Mouse (Mus musculus) heart, embryonic 13.5 days (tissue): ENCODE data around the gene Pknox2. TPM values are rescaled to one million over a fixed set of nuclear protein-coding genes. Genes with fewer than 3 reads are reported as not detected.

ENCODE experiments used
- ATAC-seq: fragments of 200-750 bp; cut with Nextera tagmentation; 2 replicates; pipeline ENCODE4 v1.8.0; 2017; ENCODE audit warnings: moderate TSS enrichment; ENCODE audit not compliant: insufficient number of reproducible peaks, low FRiP score, low TSS enrichment; ENCODE audit errors: extremely low read depth
- H3K27ac ChIP-seq: fragments of 300-500 bp; sonication (generic); replicated peaks from 2 replicates; pipeline ENCODE4 v1.5.1; 2015; ENCODE audit warnings: moderate library complexity, mild to moderate bottlenecking, inconsistent platforms
- H3K27me3 ChIP-seq: fragments of 300-500 bp; sonication (generic); replicated peaks from 2 replicates; pipeline ENCODE4 v1.6.1; 2015; ENCODE audit warnings: mild to moderate bottlenecking, inconsistent platforms
- H3K36me3 ChIP-seq: fragments of 300-500 bp; sonication (generic); 2 replicates; pipeline ENCODE4 v1.6.1; 2015; ENCODE audit warnings: mild to moderate bottlenecking, inconsistent platforms
- H3K4me1 ChIP-seq: fragments of 300-500 bp; sonication (generic); 2 replicates; pipeline ENCODE4 v1.6.1; 2015; ENCODE audit warnings: inconsistent platforms
- H3K4me2 ChIP-seq: fragments of 300-500 bp; sonication (generic); 2 replicates; pipeline ENCODE4 v1.6.1; 2015; ENCODE audit warnings: inconsistent platforms, mild to moderate bottlenecking, moderate library complexity
- H3K4me3 ChIP-seq: fragments of 300-500 bp; sonication (generic); 2 replicates; pipeline ENCODE4 v1.5.1; 2015; ENCODE audit warnings: moderate library complexity, mild to moderate bottlenecking, inconsistent platforms
- H3K9ac ChIP-seq: fragments of 300-500 bp; sonication (generic); 2 replicates; pipeline ENCODE4 v1.6.1; 2015; ENCODE audit warnings: inconsistent platforms, mild to moderate bottlenecking, moderate library complexity
- H3K9me3 ChIP-seq: fragments of 300-500 bp; sonication (generic); 2 replicates; pipeline ENCODE4 v1.6.1; 2016; ENCODE audit warnings: inconsistent platforms
- WGBS: fragments of 180-500 bp; shearing (Covaris S2); methylation state at CpG from one replicate; pipeline ENCODE4 v1.1.7; 2015; ENCODE audit warnings: mixed read lengths; 5-methylcytosine and 5-hydroxymethylcytosine counted together
- polyA plus RNA-seq: library from polyadenylated mRNA; unstranded; fragments of >200 nt; fragmentation: Nextera tagmentation; extraction: Ambion mirVana; gene quantifications from 2 replicates; pipeline ENCODE4 v1.2.1, GENCODE M21; 2015

Gene Pknox2
- polyA plus RNA-seq, 1 experiment from 2014 or later = 5.7 TPM

- no peak overlapping the region for H3K4me3 ChIP-seq
These were observed 45.9 kb downstream of the Pknox2 start for GRCm38 (mm10) chr9:37101059-37101940.

DNA sequence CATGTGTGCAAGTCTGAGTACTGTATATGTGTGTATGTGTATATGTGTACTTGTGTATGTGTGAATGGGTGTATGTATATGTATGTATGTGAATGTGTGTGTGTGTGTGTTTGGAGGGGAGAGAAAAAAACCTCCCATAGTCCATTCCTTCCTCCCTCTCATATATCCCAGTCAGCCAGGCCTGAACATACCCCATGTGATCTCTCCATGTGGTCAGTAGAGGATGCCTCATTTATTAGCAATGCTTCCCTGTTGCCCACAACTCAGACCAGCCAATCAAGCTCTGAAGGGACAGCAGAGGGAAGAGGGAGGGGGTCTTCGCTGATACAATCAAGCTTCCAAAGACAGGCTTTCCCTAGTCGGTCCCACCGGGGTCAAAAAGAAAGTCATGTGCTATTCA is 47.6 kb downstream of the Pknox2 start:
- Histone ChIP-seq H3K4me1 (peaks cover 25% of the 10 kb centered on the region), H3K4me3 (no peak overlapping the region), H3K9ac (no peak overlapping the region), H3K4me2 (no peak overlapping the region), H3K27ac (no peak overlapping the region), H3K27me3 (no peaks in the 10 kb centered on the region), H3K36me3 (no peaks in the 10 kb centered on the region), H3K9me3 (no peaks in the 10 kb centered on the region)
- WGBS = 65% methylated on average over 3 of the region's 3 CpGs
- ATAC-seq = no peak

More at GRCm38 (mm10) chr9:37101059-37101940, 45.9 kb downstream of the Pknox2 start:
- Histone ChIP-seq H3K9ac (no peak overlapping the region), H3K27me3 (no peaks in the 10 kb centered on the region), H3K27ac (peak overlapping the region; percentile 77), H3K4me2 (no peak overlapping the region), H3K4me1 (peaks cover 25% of the 10 kb centered on the region), H3K36me3 (no peaks in the 10 kb centered on the region), H3K9me3 (no peaks in the 10 kb centered on the region)
- no peak; the same call in 1 of the 2 replicates for ATAC-seq
- WGBS = 49% methylated on average over 11 of the region's 11 CpGs

GRCm38 (mm10) chr9:37098600-37098999 is 48.6 kb downstream of the Pknox2 start:
- H3K4me2 ChIP-seq = no peak overlapping the region
- no peak overlapping the region for H3K9ac ChIP-seq
- H3K36me3 ChIP-seq = no peaks in the 10 kb centered on the region
- no peak overlapping the region for H3K27ac ChIP-seq
- H3K4me3 ChIP-seq = no peak overlapping the region
- whole genome bisulfite sequencing = 84% methylated on average over 3 of the region's 3 CpGs
- H3K4me1 ChIP-seq = peaks cover 25% of the 10 kb centered on the region
- no peaks in the 10 kb centered on the region for H3K27me3 ChIP-seq
- H3K9me3 ChIP-seq = no peaks in the 10 kb centered on the region
- ATAC-seq = no peak

GRCm38 (mm10) chr9:37094230-37094990 is 52.8 kb downstream of the Pknox2 start:
- no peak overlapping the region for H3K4me2 ChIP-seq
- no peak overlapping the region for H3K9ac ChIP-seq
- no peak for ATAC-seq
- peaks cover 10% of the 10 kb centered on the region for H3K4me1 ChIP-seq
- H3K27me3 ChIP-seq = no peaks in the 10 kb centered on the region
- WGBS = 64% methylated on average over 11 of the region's 11 CpGs
- H3K36me3 ChIP-seq = no peaks in the 10 kb centered on the region
- no peak overlapping the region for H3K4me3 ChIP-seq
- no peaks in the 10 kb centered on the region for H3K9me3 ChIP-seq
- H3K27ac ChIP-seq = no peak overlapping the region

GRCm38 (mm10) chr9:37093086-37093485 is 54.1 kb downstream of the Pknox2 start:
- Histone ChIP-seq H3K4me1 (peaks cover 10% of the 10 kb centered on the region), H3K27ac (0 out of 2 replicates have a peak overlapping the region, but pooled peaks have one; percentile 9), H3K9me3 (no peaks in the 10 kb centered on the region), H3K4me3 (no peak overlapping the region), H3K36me3 (no peaks in the 10 kb centered on the region), H3K9ac (no peak overlapping the region), H3K27me3 (no peaks in the 10 kb centered on the region), H3K4me2 (no peak overlapping the region)
- WGBS = 16% methylated on average over 5 of the region's 5 CpGs
- no peak for ATAC-seq

DNA sequence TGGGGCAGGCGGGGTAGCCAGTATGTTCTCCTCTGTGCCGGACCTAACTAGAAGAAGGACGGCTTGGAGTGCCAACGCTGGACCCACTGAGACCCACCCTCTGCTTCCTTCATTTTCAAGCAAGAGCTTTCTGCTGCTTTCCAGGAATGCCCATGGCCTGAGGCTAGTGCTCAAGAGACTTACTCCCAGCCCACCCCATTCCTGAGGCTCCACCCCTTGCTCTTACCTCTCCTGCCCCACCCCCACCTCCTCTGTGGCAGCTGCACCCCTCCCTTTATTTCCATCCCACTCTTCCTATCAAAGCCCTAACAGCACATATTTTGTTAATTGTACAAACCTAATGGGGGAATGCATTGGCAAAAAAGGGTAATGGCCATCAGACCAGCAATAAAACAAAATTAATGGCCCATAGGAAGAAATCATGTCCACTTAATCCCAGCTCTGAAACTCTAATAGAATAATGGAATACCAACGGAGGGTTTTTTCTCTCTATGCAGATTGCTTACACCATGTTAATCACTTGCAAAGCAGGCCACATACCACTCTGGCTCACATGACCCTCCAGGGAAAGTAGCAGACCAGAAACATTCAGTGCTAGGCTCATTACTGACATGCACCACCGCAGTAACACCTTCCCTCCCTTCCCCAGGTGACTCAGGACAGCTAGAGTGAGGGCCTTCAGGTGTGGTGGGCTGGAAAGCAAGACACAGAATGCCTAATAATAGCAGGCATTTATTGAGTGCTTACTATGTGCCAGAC is 57.1 kb downstream of the Pknox2 start:
- Histone ChIP-seq H3K4me3 (no peak overlapping the region), H3K9me3 (no peaks in the 10 kb centered on the region), H3K36me3 (no peaks in the 10 kb centered on the region), H3K27me3 (no peaks in the 10 kb centered on the region), H3K4me1 (peaks cover 23% of the 10 kb centered on the region), H3K9ac (no peak overlapping the region), H3K27ac (no peak overlapping the region), H3K4me2 (no peak overlapping the region)
- 61% methylated on average over 6 of the region's 6 CpGs for WGBS
- no peak for ATAC-seq

DNA sequence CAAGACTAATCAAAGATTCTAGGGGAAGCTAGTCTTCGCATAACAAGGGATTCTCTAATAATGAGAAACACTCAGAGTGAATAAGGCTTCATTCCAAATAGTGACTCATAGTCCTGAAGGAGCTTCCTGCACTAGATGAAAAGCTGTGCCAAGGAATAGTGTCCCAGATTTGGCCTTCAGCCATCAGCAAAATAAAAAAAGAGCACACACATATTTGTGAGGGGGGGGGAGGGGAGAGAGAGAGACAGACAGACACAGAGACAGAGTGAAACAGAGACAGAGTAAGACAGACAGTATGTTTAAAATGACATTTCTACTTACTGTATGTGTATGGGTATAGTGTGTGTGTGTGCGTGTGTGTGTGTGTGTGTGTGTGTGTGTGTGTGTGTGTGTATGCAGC is 61.8 kb downstream of the Pknox2 start:
- no peak for ATAC-seq
- H3K4me3 ChIP-seq = no peak overlapping the region

DNA sequence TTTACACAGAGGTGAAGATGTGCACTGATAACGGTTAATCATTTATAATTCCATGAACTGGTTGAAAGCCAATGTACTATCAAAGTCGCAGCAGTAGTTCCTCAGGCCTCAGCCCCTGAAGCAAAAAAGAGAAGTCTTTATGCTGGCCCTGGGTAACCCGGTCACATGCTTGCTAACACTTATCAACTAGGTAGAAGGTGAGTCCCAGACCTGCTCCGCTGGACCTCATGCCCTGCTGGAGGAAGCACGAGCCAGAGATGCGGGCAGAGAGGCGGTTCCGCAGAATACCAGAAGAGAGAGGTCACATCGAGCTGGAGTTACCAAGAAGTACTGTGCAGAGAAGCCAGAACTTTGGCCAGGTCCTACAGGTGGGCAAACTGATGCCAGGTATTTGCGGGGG is 65.0 kb downstream of the Pknox2 start:
- no peak overlapping the region for H3K27ac ChIP-seq
- no peak overlapping the region for H3K4me3 ChIP-seq
- no peaks in the 10 kb centered on the region for H3K36me3 ChIP-seq
- H3K27me3 ChIP-seq = no peaks in the 10 kb centered on the region
- no peak overlapping the region for H3K4me2 ChIP-seq
- H3K4me1 ChIP-seq = peaks cover 17% of the 10 kb centered on the region
- H3K9me3 ChIP-seq = no peaks in the 10 kb centered on the region
- H3K9ac ChIP-seq = no peak overlapping the region
- 89% methylated on average over 10 of the region's 10 CpGs for WGBS
- no peak for ATAC-seq

More for the DNA sequence above, 61.8 kb downstream of the Pknox2 start:
- Histone ChIP-seq H3K36me3 (no peaks in the 10 kb centered on the region), H3K9me3 (no peaks in the 10 kb centered on the region), H3K27ac (peak overlapping the region; percentile 42; the same call in 1 of the 2 replicates), H3K4me2 (no peak overlapping the region), H3K9ac (no peak overlapping the region), H3K4me1 (peaks cover 20% of the 10 kb centered on the region), H3K27me3 (no peaks in the 10 kb centered on the region)
- 49% methylated on average over 2 of the region's 2 CpGs for WGBS

- Histone ChIP-seq H3K27ac (no peak overlapping the region), H3K36me3 (no peaks in the 10 kb centered on the region), H3K4me1 (peaks cover 17% of the 10 kb centered on the region), H3K4me3 (no peak overlapping the region), H3K9me3 (no peaks in the 10 kb centered on the region), H3K9ac (no peak overlapping the region), H3K27me3 (no peaks in the 10 kb centered on the region), H3K4me2 (no peak overlapping the region)
- 72% methylated on average over 6 of the region's 6 CpGs for WGBS
- ATAC-seq = no peak
These were observed 66.9 kb downstream of the Pknox2 start for GRCm38 (mm10) chr9:37080309-37080708.

DNA sequence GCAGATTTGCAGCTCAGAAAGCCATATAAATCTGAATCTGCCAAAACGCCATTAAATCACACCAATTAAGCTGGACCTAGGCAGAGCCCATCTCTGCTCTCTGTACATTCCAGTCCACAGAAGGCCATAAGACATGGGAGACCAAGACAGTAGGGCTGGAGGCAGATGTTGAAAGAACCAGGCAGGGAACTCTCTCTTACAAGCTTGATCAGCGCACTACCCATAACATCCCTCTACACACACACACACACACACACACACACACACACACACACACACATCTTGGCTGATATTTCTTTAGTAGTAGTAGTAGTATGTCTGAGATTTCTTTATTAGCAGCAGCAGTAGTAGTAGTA is 70.2 kb downstream of the Pknox2 start:
- Histone ChIP-seq H3K9me3 (no peaks in the 10 kb centered on the region), H3K27ac (no peak overlapping the region), H3K27me3 (no peaks in the 10 kb centered on the region), H3K36me3 (no peaks in the 10 kb centered on the region), H3K4me1 (peaks cover 14% of the 10 kb centered on the region), H3K4me2 (no peak overlapping the region), H3K4me3 (no peak overlapping the region), H3K9ac (no peak overlapping the region)
- ATAC-seq = no peak
- 63% methylated on average over 2 of the region's 2 CpGs for WGBS

GRCm38 (mm10) chr9:37076386-37077062 is 70.7 kb downstream of the Pknox2 start:
- H3K4me2 ChIP-seq = no peak overlapping the region
- H3K9me3 ChIP-seq = no peaks in the 10 kb centered on the region
- whole genome bisulfite sequencing = 24% methylated on average over 15 of the region's 15 CpGs
- H3K4me1 ChIP-seq = peaks cover 14% of the 10 kb centered on the region
- H3K36me3 ChIP-seq = no peaks in the 10 kb centered on the region
- H3K27me3 ChIP-seq = no peaks in the 10 kb centered on the region
- no peak overlapping the region for H3K9ac ChIP-seq
- no peak overlapping the region for H3K27ac ChIP-seq
- no peak overlapping the region for H3K4me3 ChIP-seq
- ATAC-seq = no peak
